Mouse (Mus musculus) MEL (cell line): ENCODE results near the gene Adap1.

ENCODE experiments used
- CTCF ChIP-seq, 3 experiments: IDR thresholded peaks in 2 of 3; conservative IDR thresholded peaks in 1 of 3; 2 replicates each; pipeline ENCODE4 v1.5.1; 2011 to 2012; ENCODE audit warnings: low read length in 3 of 3, low read depth in 2 of 3, mild to moderate bottlenecking in 2 of 3, improper control_type of control experiment in 1 of 3, inconsistent platforms in 1 of 3, mixed read lengths in 1 of 3, moderate library complexity in 1 of 3; ENCODE audit not compliant: control insufficient read depth in 1 of 3, insufficient read depth in 1 of 3, poor library complexity in 1 of 3, severe bottlenecking in 1 of 3
- EP300 ChIP-seq, 2 experiments: IDR thresholded peaks; 2 replicates each; pipeline ENCODE4 v1.6.1; 2011; ENCODE audit warnings: improper control_type of control experiment in 2 of 2, low read length in 2 of 2, low read depth in 1 of 2, mild to moderate bottlenecking in 1 of 2
- MAFK ChIP-seq: IDR thresholded peaks from 2 replicates; pipeline ENCODE4 v1.6.1; 2011; ENCODE audit warnings: low read depth, mild to moderate bottlenecking, low read length, improper control_type of control experiment, borderline replicate concordance

GRCm38 (mm10) chr5:139286142-139286941 is 39.1 kb downstream of the Adap1 start:
- TF ChIP-seq CTCF (IDR thresholded peaks at IDR 0.05 in 2 of 3, conservative IDR thresholded peaks at IDR 0.05 in 1 of 3; ENCODE audit: control insufficient read depth in 1 of 3, insufficient read depth in 1 of 3, low read depth in 2 of 3, low read length in 3 of 3, poor library complexity in 1 of 3, severe bottlenecking in 1 of 3) (no peak), MAFK (no peak), EP300 (IDR thresholded peaks at IDR 0.05; ENCODE audit: low read depth in 1 of 2, low read length in 2 of 2) (no peak)
